Mouse (Mus musculus): ENCODE results near the gene Grip1.

Gene Grip1

GRCm38 (mm10) chr10:120044237-120044636 lies 590.6 kb downstream of the Grip1 start:
- DNase-seq (ENCODE audit: extremely low read depth, low read depth), result no peak

- DNase-seq (ENCODE audit: extremely low read depth, low read depth), result no peak
These were observed 591.1 kb downstream of the Grip1 start for GRCm38 (mm10) chr10:120044714-120045234.

DNA sequence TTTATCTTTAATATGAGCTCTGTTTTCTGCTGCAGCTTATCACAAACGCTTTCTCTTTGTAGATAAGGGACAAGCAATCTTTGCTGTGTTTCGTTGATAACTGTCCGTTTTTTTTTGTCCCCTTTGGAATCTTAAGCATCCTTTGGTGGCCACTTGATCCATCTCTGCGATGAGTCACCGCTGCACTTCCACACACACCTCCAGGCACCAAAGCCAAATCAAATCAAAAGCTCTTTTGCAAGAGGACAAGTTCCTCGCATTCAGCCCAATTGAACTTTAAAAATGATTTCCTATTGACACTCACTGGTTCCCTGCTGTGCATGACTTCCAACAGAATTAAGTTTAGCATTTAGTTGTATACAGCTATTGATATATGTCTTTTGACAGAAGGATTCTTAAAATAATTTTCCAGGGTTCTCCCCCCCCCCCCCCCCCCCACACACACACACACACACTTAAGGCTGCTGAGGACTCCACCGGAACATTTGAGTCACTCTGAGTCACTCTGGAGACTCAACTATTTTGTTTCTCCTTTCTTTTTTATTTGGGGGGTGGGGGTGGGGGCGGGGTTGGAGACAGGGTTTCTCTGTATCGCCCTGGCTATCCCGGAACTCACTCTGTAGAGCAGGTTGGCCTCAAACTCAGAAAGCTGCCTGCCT lies 607.1 kb downstream of the Grip1 start:
- no peak for DNase-seq (ENCODE audit: extremely low read depth, low read depth)

- DNase-seq (ENCODE audit: extremely low read depth, low read depth), result no peak
These were observed 607.9 kb downstream of the Grip1 start for GRCm38 (mm10) chr10:120061238-120062130.

- peak; percentile 33 for DNase-seq (ENCODE audit: extremely low read depth, low read depth)
These were observed 610.8 kb downstream of the Grip1 start for GRCm38 (mm10) chr10:120064424-120064823.

GRCm38 (mm10) chr10:120066319-120066718 lies 612.7 kb downstream of the Grip1 start:
- DNase-seq (ENCODE audit: extremely low read depth, low read depth), result no peak

DNA sequence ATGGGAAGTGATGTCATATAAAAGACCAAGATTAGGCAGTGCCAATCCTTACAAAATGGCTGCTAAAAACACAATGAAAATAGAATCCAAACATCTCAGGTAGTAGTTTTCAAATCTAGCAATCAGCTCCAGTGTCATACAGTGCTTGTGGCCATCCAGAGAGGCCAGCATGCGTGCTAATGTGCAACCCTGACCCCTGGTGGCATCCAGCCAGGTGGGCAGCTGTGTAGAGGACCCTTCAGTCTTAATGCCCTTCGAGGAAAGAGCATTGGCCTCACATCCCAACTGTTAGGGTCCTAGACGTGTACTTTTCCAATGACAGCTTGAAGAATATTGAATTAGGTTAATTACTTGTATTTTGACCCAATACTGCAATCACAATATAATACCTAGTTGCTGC lies 624.2 kb downstream of the Grip1 start:
- no peak for DNase-seq (ENCODE audit: extremely low read depth, low read depth)

DNA sequence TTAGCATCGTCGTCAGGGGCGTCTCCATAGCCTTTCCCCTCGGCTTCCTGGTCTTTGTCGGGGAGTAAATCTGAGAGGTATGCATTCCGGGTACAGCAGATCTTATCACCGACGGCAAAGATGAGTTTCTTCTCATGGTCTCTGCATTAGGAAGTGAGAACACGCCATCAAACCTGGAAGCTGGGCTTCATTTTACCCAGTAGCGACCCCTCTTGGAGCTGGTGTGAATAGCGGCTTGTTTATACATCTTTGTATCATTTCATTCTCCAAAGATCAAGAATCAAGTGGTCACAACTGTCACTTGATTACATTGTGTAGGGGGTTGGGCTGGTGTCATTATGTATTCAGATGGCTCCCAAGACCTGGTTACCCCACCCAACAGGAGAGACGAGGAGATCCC lies 638.9 kb downstream of the Grip1 start:
- no peak for DNase-seq (ENCODE audit: extremely low read depth, low read depth)

GRCm38 (mm10) chr10:120095136-120095535 lies 641.5 kb downstream of the Grip1 start:
- no peak for DNase-seq (ENCODE audit: extremely low read depth, low read depth)

- no peak for DNase-seq (ENCODE audit: extremely low read depth, low read depth)
These were observed 642.1 kb downstream of the Grip1 start for GRCm38 (mm10) chr10:120095716-120096115.

DNA sequence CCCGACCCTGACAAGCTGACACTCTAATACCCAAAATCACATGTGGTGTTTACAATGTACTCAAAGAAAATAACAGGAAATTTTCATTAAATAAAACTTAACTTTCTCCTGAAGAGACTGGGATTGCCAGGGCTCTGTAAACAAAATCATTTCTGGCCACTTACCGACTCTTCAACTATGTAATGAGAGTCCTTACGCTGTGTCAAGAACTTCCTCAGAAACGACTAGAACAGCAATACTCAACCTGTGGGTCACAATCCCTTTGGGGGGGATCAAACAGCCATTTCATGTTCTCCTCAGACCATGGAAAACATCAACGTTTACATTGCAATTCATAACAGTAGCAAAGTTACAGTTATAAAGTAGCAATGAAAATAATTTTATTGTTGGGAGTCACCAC lies 643.9 kb downstream of the Grip1 start:
- no peak for DNase-seq (ENCODE audit: extremely low read depth, low read depth)

- DNase-seq (ENCODE audit: extremely low read depth, low read depth), result no peak
These were observed 647.2 kb downstream of the Grip1 start for GRCm38 (mm10) chr10:120100806-120101205.

DNA sequence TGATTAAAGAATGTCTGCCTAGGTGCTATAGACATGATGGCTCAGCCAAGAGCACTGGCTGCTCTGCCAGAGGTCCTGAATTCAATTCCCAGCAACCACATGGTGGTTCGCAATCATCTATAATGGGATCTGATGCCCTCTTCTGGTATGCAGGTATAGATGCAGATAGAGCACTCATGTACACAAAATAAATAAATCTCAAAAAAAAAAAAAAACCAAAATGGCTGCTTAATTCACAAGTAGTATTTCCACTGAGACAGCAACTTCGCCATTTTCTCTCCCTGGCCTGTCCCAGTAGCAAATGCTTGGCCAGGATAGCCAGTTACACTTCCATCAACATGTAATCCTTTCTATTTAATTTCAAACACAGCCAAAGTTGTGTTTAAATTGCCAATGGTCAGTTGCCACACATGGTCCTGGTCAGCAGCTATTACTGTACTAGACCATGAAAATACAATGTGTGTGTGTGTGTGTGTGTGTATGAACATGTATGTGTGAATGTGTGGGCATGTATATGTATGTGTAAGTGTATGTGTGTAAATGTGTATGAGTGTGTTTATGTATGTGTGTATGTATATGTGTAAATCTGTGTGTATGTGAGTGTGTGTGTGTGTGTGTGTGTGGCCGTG lies 658.2 kb downstream of the Grip1 start:
- DNase-seq (ENCODE audit: extremely low read depth, low read depth), result peak; percentile 34

DNA sequence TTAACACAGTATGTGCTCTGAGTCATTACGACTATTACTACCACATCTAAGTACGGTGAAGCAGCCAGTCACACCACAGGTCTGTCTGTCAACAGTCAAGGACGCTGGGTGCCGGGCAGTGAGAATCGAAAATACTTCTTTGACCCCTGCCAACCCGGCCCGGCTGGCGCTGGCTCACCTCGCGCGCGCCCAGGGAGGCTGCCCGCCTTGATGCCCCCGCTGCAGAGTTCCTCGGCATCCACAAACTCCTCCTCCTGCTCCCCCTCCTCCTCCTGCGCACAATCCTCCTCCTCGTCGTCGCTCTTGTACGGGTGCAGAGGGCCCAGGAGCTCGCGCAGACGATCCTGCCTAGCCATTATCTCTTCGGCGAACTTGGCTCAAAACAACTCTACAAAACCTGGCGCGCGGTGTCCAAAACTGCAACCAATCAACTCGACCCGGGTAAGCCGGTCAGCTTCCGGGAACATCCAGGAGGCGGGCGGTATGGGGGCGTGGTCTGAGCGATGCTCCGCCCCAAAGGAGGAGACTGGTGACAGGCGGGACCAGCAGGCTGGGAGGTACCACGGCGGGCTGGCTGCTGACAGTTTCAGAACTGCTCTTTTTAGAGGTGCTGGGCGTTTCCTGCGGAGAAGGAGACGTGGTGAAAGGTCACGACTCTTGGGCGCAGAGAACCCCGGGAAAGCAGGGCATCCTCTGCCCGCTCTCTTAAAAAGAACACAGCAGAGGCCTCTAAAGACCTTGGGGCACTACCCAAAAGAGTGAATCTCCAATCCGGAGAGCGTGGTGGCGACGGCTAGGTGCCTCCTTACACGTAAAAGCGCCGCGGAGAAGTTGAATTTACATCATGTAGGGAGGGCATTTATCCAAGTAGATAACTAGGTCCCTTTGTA lies 659.1 kb downstream of the Grip1 start, which contains the start of gene Helb:
Gene Helb (minus strand): TSS at position 481 of the 890 bp plus-strand sequence.
- peak; percentile 85 for DNase-seq (ENCODE audit: extremely low read depth, low read depth)

DNA sequence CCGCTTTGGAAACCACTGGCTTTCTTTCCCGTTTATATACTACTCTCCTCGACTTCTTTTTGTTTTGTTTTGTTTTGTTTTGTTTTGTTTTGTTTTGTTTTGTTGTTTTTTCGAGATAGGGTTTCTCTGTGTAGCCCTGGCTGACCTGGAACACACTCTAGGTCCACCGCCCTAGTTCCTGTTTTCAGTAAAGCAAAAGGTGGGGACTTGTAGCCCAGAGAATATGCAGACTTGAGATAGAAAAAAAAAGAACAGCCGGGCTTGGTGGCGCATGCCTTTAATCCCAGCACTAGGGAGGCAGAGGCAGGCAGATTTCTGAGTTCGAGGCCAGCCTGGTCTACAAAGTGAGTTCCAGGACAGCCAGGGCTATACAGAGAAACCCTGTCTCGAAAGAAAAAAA lies 659.9 kb downstream of the Grip1 start:
- peak; percentile 74 for DNase-seq (ENCODE audit: extremely low read depth, low read depth)

- no peak for DNase-seq (ENCODE audit: extremely low read depth, low read depth)
These were observed 660.4 kb downstream of the Grip1 start for GRCm38 (mm10) chr10:120113980-120114379.

GRCm38 (mm10) chr10:120114493-120114892 lies 660.9 kb downstream of the Grip1 start:
- DNase-seq (ENCODE audit: extremely low read depth, low read depth), result no peak

DNA sequence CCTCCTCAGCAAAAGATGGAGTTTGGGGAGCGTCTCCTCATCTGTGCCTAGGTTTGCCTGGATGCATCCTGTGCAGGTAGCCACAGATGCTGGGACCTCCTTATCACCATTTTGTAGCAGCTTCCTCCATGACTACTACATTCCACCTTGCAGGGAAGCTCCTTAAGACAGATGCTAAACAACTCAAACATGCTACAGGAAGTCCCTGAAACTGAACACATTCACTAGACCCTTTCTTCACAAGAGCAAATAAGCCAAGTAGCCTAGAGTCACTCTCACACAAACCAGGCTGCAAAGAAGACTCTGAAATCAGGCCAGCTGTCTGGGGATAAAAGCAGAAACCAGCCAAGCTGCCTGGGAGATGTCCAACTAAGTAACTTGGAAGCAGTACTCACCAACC lies 661.6 kb downstream of the Grip1 start:
- no peak for DNase-seq (ENCODE audit: extremely low read depth, low read depth)

GRCm38 (mm10) chr10:120123721-120124120 lies 670.1 kb downstream of the Grip1 start:
- no peak for DNase-seq (ENCODE audit: extremely low read depth, low read depth)

GRCm38 (mm10) chr10:120124801-120125464 lies 671.3 kb downstream of the Grip1 start:
- no peak for DNase-seq (ENCODE audit: extremely low read depth, low read depth)
